Mouse (Mus musculus) erythroblast, embryonic 14.5 days (primary cell): ENCODE results near the gene Haus4.

ENCODE experiments used
- GATA1 ChIP-seq: IDR thresholded peaks from 2 replicates; pipeline ENCODE4 v1.6.1; 2012; ENCODE audit warnings: low read length, inconsistent platforms, mixed read lengths
- TAL1 ChIP-seq: IDR thresholded peaks from 3 replicates; pipeline ENCODE4 v1.6.1; 2012; ENCODE audit warnings: low read length, inconsistent platforms, mixed read lengths

- TF ChIP-seq TAL1 (no peak), GATA1 (no peak)
Observed at GRCm38 (mm10) chr14:54579638-54580037, 25.2 kb upstream of the Haus4 start.
